Mouse (Mus musculus): ENCODE measurements around the gene Rassf3. TPM values are rescaled to one million over a fixed set of nuclear protein-coding genes. Genes with fewer than 3 reads are reported as not detected.

The Rassf3 gene
- total and polyA plus RNA-seq, 2 experiments from 2014 or later: 23.4 to 27.9 TPM

DNA sequence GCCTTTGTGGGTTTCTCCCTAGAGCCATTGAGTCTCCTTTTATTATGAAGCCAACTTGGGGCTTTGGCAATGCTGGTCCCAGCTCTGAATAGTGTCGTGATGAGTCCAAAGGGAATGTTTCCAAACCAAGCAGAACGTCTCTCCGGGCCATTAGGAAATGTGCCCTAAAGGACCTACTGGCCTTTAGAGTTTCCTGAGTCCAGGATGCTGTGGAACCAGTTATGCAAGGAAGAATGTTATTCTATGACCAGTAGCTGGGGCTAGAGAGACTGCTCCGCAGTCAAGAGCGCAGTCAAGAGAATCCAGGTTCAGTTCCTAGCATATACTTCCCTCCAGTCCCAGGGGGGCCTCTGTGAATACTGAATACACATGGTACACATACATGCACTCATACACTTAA, 23.9 kb upstream of the Rassf3 start:
- no peak for DNase-seq (ENCODE audit: low spot score)
- no peak overlapping the region for H3K27ac ChIP-seq (ENCODE audit: low read depth)
- H3K9me3 ChIP-seq (replicated peaks; ENCODE audit: control insufficient read depth, low read length): no peaks in the 10 kb centered on the region
- no peaks in the 10 kb centered on the region for H3K36me3 ChIP-seq (replicated peaks; ENCODE audit: control insufficient read depth, insufficient read depth, low read length)
- ATAC-seq (ENCODE audit: insufficient read depth, low read depth): no peak
- no peak overlapping the region for H3K4me3 ChIP-seq (ENCODE audit: low read depth, low read length)
- TF ChIP-seq CTCF (IDR thresholded peaks at IDR 0.05; ENCODE audit: low read depth): no peak; the same call in 1 of the 2 replicates
- no peak for TF ChIP-seq EP300 (IDR thresholded peaks at IDR 0.05; ENCODE audit: low read depth)
- 54% methylated on average over 5 of the region's 5 CpGs for WGBS
- H3K9ac ChIP-seq (replicated peaks; ENCODE audit: low read depth, low read length): no peak overlapping the region
- no peak overlapping the region for H3K4me2 ChIP-seq (ENCODE audit: low read depth, low read length)
- no peaks in the 10 kb centered on the region for H3K4me1 ChIP-seq (ENCODE audit: control insufficient read depth, insufficient read depth)
- no peaks in the 10 kb centered on the region for H3K27me3 ChIP-seq (ENCODE audit: control insufficient read depth, insufficient read depth, low read length)

DNA sequence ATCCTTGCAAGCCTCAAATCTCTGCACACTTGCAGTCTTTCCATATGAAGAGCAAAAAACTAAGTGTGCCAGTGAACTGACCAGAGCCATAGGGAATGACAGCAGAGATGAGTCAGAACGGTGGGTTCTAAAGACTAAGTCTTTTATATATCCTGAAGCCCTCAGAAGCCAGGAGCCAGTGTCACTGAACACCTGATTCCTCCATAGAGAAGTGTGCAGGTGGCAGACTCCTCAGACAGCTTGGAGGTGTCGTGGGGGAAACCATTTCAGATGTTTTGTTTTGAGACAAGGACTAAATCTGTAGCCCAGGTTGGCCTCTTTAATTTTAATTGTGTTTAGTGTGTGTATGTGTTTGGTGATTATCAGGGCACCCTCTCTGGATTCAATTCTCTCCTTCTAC, 22.9 kb upstream of the Rassf3 start:
- ATAC-seq (ENCODE audit: insufficient read depth, low read depth): no peak
- TF ChIP-seq EP300 (IDR thresholded peaks at IDR 0.05; ENCODE audit: low read depth) (no peak), CTCF (IDR thresholded peaks at IDR 0.05; ENCODE audit: low read depth) (no peak)

DNA sequence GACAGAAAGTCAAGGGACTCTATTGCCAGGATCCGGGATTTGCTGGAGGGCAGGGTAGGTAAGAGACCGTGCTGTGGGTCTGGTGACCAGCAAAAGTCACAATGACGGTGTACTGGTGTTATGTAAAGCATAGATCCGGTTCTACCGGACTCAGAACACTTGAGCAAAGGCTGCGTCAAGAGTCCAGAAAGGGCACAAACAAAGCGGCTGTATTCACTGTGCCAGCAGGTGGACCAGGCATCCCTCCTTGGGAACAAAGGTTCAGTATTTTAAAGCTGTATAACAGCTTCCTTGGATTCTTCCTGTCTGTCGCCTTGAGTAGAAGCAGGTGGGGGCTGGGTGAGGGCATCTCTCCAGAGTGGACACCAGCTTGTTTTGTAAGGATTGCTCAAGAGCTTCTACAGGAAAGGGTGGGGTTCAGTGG, 22.3 kb upstream of the Rassf3 start:
- Histone ChIP-seq H3K4me3 (ENCODE audit: low read depth, low read length) (no peak overlapping the region), H3K27me3 (ENCODE audit: control insufficient read depth, insufficient read depth, low read length) (no peaks in the 10 kb centered on the region), H3K4me1 (ENCODE audit: control insufficient read depth, insufficient read depth) (no peaks in the 10 kb centered on the region), H3K4me2 (ENCODE audit: low read depth, low read length) (no peak overlapping the region), H3K36me3 (replicated peaks; ENCODE audit: control insufficient read depth, insufficient read depth, low read length) (no peaks in the 10 kb centered on the region), H3K27ac (ENCODE audit: low read depth) (peak overlapping the region; percentile 65), H3K9ac (replicated peaks; ENCODE audit: low read depth, low read length) (no peak overlapping the region), H3K9me3 (replicated peaks; ENCODE audit: control insufficient read depth, low read length) (no peaks in the 10 kb centered on the region)
- WGBS: 66% methylated on average over 8 of the region's 8 CpGs
- peak; percentile 40; the same call in 1 of the 2 replicates for ATAC-seq (ENCODE audit: insufficient read depth, low read depth)
- TF ChIP-seq CTCF (IDR thresholded peaks at IDR 0.05; ENCODE audit: low read depth): no peak
- TF ChIP-seq EP300 (IDR thresholded peaks at IDR 0.05; ENCODE audit: low read depth): no peak
- DNase-seq (ENCODE audit: low spot score): no peak

More for the DNA sequence above, 22.9 kb upstream of the Rassf3 start:
- no peaks in the 10 kb centered on the region for H3K9me3 ChIP-seq (replicated peaks; ENCODE audit: control insufficient read depth, low read length)
- no peaks in the 10 kb centered on the region for H3K27me3 ChIP-seq (ENCODE audit: control insufficient read depth, insufficient read depth, low read length)
- DNase-seq (ENCODE audit: low spot score): no peak
- no peaks in the 10 kb centered on the region for H3K4me1 ChIP-seq (ENCODE audit: control insufficient read depth, insufficient read depth)
- no peak overlapping the region for H3K9ac ChIP-seq (replicated peaks; ENCODE audit: low read depth, low read length)
- H3K4me2 ChIP-seq (ENCODE audit: low read depth, low read length): no peak overlapping the region
- WGBS: 44% methylated on average over 2 of the region's 2 CpGs
- H3K4me3 ChIP-seq (ENCODE audit: low read depth, low read length): no peak overlapping the region
- H3K27ac ChIP-seq (ENCODE audit: low read depth): no peak overlapping the region
- H3K36me3 ChIP-seq (replicated peaks; ENCODE audit: control insufficient read depth, insufficient read depth, low read length): no peaks in the 10 kb centered on the region

DNA sequence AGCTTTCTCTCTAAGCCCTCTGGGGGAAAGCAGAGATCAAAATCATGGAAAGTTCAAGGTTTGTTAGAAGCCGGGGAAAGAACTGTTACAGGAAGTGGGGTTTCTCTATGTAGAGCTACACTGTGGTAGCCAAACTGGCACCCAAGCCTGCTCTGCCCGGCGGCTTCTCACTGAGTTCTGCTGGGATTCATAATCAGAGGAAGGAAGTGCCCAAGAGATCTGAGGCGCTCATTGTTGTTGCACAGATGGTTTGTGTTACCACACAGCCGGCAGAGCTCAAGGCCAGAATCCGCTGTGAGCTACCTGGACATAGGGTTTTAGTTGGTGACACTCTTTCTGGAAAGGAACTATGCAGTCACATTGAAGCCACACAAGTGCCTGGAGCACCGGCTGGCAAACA, 21.8 kb upstream of the Rassf3 start:
- H3K4me3 ChIP-seq (ENCODE audit: low read depth, low read length): no peak overlapping the region
- ATAC-seq (ENCODE audit: insufficient read depth, low read depth): no peak
- no peak for DNase-seq (ENCODE audit: low spot score)
- no peak overlapping the region for H3K4me2 ChIP-seq (ENCODE audit: low read depth, low read length)
- no peaks in the 10 kb centered on the region for H3K4me1 ChIP-seq (ENCODE audit: control insufficient read depth, insufficient read depth)
- H3K27ac ChIP-seq (ENCODE audit: low read depth): peak overlapping the region; percentile 65
- no peak overlapping the region for H3K9ac ChIP-seq (replicated peaks; ENCODE audit: low read depth, low read length)
- no peaks in the 10 kb centered on the region for H3K9me3 ChIP-seq (replicated peaks; ENCODE audit: control insufficient read depth, low read length)
- no peaks in the 10 kb centered on the region for H3K27me3 ChIP-seq (ENCODE audit: control insufficient read depth, insufficient read depth, low read length)
- WGBS: 59% methylated on average over 7 of the region's 7 CpGs
- H3K36me3 ChIP-seq (replicated peaks; ENCODE audit: control insufficient read depth, insufficient read depth, low read length): no peaks in the 10 kb centered on the region
- TF ChIP-seq CTCF (IDR thresholded peaks at IDR 0.05; ENCODE audit: low read depth) (no peak), EP300 (IDR thresholded peaks at IDR 0.05; ENCODE audit: low read depth) (no peak)

DNA sequence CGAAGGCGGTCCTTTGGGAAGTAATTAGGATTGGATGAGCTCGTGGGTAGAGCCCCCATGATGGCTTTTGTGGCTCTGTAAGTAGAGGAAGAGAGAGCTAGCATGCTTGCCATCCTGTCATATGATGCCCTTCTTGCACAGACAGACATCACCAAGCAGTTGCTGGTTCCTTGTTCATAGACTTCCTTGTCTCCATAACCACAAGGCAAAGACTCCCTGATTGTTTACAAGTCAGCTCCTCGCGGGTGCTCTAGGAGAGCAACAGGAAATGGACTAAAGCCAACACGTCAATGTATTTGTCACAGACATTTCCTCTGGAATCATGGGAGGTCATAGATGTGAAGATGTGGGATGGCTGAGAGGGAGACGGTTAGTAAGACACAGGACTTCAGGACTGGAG, 20.5 kb upstream of the Rassf3 start:
- DNase-seq (ENCODE audit: low spot score): no peak
- Histone ChIP-seq H3K27ac (ENCODE audit: low read depth) (peak overlapping the region; percentile 20; the same call in 1 of the 2 replicates), H3K9me3 (replicated peaks; ENCODE audit: control insufficient read depth, low read length) (no peaks in the 10 kb centered on the region), H3K36me3 (replicated peaks; ENCODE audit: control insufficient read depth, insufficient read depth, low read length) (no peaks in the 10 kb centered on the region), H3K9ac (replicated peaks; ENCODE audit: low read depth, low read length) (no peak overlapping the region), H3K4me2 (ENCODE audit: low read depth, low read length) (no peak overlapping the region), H3K4me3 (ENCODE audit: low read depth, low read length) (no peak overlapping the region), H3K27me3 (ENCODE audit: control insufficient read depth, insufficient read depth, low read length) (no peaks in the 10 kb centered on the region), H3K4me1 (ENCODE audit: control insufficient read depth, insufficient read depth) (no peaks in the 10 kb centered on the region)
- ATAC-seq (ENCODE audit: insufficient read depth, low read depth): no peak
- no peak for TF ChIP-seq CTCF (IDR thresholded peaks at IDR 0.05; ENCODE audit: low read depth)
- no peak for TF ChIP-seq EP300 (IDR thresholded peaks at IDR 0.05; ENCODE audit: low read depth)
- 58% methylated on average over 7 of the region's 7 CpGs for WGBS

DNA sequence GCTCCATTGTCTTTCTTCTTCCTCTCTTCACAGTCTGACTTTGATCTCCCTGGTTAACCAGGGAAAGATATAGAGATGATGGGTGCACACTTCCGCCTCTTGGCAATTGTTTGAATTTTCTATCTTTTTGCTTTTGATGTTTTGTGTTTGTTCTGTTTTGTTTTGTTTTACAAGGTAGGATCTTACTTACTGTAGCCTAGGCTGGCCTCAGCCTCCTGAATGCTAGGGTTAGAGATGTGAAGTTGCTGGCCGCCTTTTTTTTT, 17.9 kb upstream of the Rassf3 start:
- ATAC-seq (ENCODE audit: insufficient read depth, low read depth) (no peak), DNase-seq (ENCODE audit: low spot score) (no peak)
- Histone ChIP-seq H3K4me1 (ENCODE audit: control insufficient read depth, insufficient read depth) (0 out of 2 replicates have a peak, but pooled peaks cover 1% of the 10 kb centered on the region), H3K9ac (replicated peaks; ENCODE audit: low read depth, low read length) (no peak overlapping the region), H3K4me3 (ENCODE audit: low read depth, low read length) (no peak overlapping the region), H3K4me2 (ENCODE audit: low read depth, low read length) (no peak overlapping the region), H3K27me3 (ENCODE audit: control insufficient read depth, insufficient read depth, low read length) (no peaks in the 10 kb centered on the region), H3K9me3 (replicated peaks; ENCODE audit: control insufficient read depth, low read length) (no peaks in the 10 kb centered on the region), H3K36me3 (replicated peaks; ENCODE audit: control insufficient read depth, insufficient read depth, low read length) (no peaks in the 10 kb centered on the region), H3K27ac (ENCODE audit: low read depth) (no peak overlapping the region)
- 80% methylated on average over 2 of the region's 2 CpGs for WGBS
- TF ChIP-seq CTCF (IDR thresholded peaks at IDR 0.05; ENCODE audit: low read depth): no peak
- TF ChIP-seq EP300 (IDR thresholded peaks at IDR 0.05; ENCODE audit: low read depth): no peak
